Mouse (Mus musculus): ENCODE measurements around the gene Cyp2g1.
A peak's percentile ranks its signal among the peaks of the same experiment; 100 is the strongest.
"Not testable (repeated sequence)": the region's sequence is repeated elsewhere in the genome, so short reads cannot be mapped to it uniquely, and the experiment has no call there.

The Cyp2g1 gene

DNA sequence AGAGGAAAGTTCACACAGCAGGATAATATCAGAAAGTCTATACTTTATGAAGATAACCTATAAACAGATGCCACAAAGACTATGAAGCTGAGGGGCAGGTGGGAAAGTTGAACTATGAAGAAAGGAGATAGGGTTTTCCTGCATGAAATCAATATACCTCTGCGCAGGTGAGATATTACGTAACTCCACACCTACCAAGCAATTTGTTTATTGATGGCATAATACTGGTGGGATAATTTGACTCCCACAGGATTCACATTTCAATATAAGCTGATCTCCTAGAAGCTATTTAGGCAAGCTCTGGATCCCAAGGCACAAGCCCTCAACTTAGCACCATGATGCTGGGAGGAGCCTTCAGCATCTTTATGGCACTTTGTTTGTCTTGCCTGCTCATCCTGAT is at the start of gene Cyp2g1:
Cyp2g1 (plus strand) TSS at position 301 of the 400 bp plus-strand sequence.
- no peak for DNase-seq (ENCODE audit: low read depth)

DNA sequence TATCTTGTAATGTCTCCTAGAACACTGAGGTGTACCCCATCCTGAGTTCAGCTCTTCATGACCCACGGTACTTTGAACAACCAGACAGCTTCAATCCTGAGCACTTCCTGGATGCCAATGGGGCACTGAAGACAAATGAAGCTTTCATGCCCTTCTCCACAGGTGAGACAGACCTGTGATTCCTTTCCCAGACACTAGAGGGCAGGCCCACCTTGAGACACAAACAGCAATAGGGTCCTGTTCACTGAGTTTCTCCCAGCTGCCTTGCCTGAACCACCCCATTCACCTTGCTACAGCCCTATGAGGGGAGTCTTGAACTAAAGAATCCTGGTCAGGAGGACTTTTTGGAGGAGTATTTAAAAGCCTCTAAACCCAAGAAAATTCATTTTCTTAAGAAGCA is 41.6 kb upstream of the Cyp2g1 start:
- no peak for DNase-seq (ENCODE audit: low read depth)

DNA sequence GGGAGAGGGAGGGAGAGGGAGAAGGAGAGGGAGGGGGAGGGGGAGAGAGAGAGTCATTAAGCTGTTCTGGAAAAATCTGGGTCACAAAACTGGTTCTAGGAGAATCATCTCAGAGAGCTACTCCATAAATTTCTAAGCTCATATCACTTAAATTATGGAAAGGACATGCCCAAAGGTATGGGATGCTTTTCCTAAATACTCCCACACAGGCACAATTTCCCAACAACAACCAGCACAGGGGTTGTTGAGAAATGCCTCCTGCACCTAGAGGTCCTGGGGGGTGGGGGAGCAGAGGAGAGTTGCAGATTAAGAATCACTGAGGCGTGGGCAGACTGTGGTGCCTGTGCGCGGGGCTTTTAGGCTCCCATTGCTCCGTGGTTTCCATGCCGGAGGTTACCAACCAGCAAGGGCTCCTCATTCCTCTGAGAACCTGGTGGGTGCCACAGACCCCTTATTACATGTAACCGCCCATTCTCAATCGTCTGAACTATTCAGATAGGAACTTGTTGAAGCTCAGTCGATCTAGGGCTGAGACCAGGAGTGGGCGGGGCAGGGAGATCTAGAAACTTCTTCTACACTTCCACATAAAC is 38.7 kb upstream of the Cyp2g1 start:
- DNase-seq (ENCODE audit: low read depth), result no peak

GRCm38 (mm10) chr7:26772866-26773586 is 35.7 kb upstream of the Cyp2g1 start:
- no peak for DNase-seq (ENCODE audit: low read depth)

- DNase-seq (ENCODE audit: low read depth), result no peak
Measured at GRCm38 (mm10) chr7:26775866-26776265, 32.8 kb upstream of the Cyp2g1 start.

GRCm38 (mm10) chr7:26777806-26778205 is 30.9 kb upstream of the Cyp2g1 start:
- no peak for DNase-seq (ENCODE audit: low read depth)

- peak; percentile 23 for DNase-seq (ENCODE audit: low read depth)
Measured at GRCm38 (mm10) chr7:26778474-26778873, 30.2 kb upstream of the Cyp2g1 start.

- DNase-seq (ENCODE audit: low read depth), result no peak
Measured at GRCm38 (mm10) chr7:26779799-26780416, 28.8 kb upstream of the Cyp2g1 start.

- DNase-seq (ENCODE audit: low read depth), result no peak
Measured at GRCm38 (mm10) chr7:26780510-26780909, 28.2 kb upstream of the Cyp2g1 start.

- no peak for DNase-seq (ENCODE audit: low read depth)
Measured at GRCm38 (mm10) chr7:26780998-26781766, 27.5 kb upstream of the Cyp2g1 start.

- no peak for DNase-seq (ENCODE audit: low read depth)
Measured at GRCm38 (mm10) chr7:26781767-26782131, 26.9 kb upstream of the Cyp2g1 start.

GRCm38 (mm10) chr7:26783163-26783562 is 25.5 kb upstream of the Cyp2g1 start:
- no peak for DNase-seq (ENCODE audit: low read depth)

GRCm38 (mm10) chr7:26786013-26786412 is 22.7 kb upstream of the Cyp2g1 start:
- not testable (repeated sequence) for DNase-seq (ENCODE audit: low read depth)

- no peak for DNase-seq (ENCODE audit: low read depth)
Measured at GRCm38 (mm10) chr7:26789984-26790383, 18.7 kb upstream of the Cyp2g1 start.

DNA sequence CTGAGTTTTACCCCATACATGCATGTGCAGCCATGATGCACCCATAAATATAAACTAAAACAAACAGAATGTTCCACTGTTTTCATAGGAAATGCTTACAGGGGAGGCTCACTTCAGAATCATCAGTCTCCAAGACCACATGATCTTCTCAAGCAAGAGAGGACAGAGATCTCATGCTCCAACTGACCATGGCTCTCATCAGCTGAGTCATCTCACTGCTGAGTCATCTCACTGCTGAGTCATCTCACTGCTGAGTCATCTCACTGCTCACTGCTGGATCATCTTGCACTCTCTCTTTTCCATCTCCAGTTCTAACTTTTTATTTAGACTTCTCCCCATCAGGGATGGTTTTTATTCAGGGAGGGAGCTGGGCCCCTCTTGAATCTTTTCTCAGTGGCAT is 8.6 kb upstream of the Cyp2g1 start:
- DNase-seq (ENCODE audit: low read depth), result no peak

GRCm38 (mm10) chr7:26800996-26801395 is 7.7 kb upstream of the Cyp2g1 start:
- DNase-seq (ENCODE audit: low read depth), result no peak

DNA sequence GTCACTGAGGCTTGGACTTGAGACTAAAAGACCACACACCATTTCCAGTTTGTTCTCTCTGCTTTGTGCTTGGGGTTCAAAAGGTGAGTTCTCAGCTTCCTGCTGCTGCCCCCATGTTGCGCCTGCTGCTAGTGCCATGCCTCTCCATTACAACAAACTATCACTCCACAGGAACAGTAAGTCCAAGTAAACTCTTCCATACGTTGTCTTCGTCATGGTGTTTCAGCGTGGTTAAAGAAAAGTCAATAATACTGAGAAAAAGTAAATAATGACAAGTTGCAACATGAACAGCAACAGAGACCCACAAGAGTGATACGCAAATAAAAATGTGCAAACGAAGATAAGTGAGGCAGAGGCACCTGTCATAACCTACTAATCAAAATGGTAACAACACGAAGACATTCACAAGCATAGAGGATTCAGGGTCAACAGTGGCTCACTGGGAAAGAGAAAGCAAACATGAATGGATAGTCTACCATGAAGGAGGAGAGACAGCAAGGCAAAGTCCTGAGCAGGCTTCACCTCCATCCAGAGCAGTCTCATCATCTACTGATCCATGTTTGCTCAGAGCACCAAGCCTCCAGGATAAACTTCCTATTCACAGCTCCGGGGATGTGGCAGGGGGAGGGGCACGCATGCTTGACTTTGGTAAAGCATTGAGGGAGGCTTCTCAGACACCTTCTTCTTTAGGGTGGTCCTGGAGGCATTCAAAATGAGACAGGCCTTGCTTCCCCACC is 23.0 kb downstream of the Cyp2g1 start:
- DNase-seq (ENCODE audit: low read depth), result not testable (repeated sequence)

DNA sequence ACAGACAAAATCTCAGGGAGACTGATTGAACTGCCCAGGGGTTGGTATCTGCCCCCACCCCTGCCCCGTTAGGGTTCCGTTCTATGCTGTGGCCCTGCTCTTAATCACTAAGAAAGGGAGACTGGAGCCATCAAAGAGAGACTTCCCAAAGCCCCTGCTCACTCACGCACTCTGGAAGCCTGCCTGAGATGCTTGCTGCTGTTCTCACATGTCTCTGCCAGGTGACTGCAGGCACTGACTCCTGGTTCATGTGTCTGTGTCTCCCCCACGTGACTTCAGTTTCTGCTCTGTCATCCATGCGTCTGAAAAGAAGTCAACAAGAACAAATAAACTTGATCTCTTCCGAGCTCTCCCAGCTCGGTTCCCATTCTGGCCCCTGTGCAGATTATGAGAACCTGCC is 24.0 kb downstream of the Cyp2g1 start:
- DNase-seq (ENCODE audit: low read depth), result not testable (repeated sequence)

GRCm38 (mm10) chr7:26835059-26835458 is 26.4 kb downstream of the Cyp2g1 start, which contains the start of gene Cyp2a5:
Cyp2a5 (plus strand) TSS chr7:26835305.
- DNase-seq (ENCODE audit: low read depth), result not testable (repeated sequence)

GRCm38 (mm10) chr7:26843400-26843799 is 34.7 kb downstream of the Cyp2g1 start:
- DNase-seq (ENCODE audit: low read depth), result not testable (repeated sequence)

DNA sequence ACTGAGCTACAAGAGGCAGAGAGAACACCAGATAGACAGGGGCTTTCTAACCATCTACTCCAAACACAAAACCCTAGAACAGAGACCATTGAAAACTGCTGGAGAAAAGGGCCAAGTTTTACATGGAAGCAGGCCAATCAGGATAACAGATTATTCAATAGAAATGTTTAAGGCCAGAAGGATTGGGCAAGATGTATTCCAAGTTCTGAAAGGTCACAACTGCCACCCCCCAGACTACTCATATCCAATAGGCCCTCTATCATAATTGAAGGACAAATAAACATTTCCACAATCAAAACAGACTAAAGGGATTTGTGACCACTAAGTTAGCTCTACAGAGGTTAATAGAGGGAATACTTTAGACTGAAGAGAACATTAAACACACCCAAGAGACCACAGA is 41.4 kb downstream of the Cyp2g1 start:
- not testable (repeated sequence) for DNase-seq (ENCODE audit: low read depth)
